Mouse (Mus musculus) heart, embryonic 13.5 days (tissue): ENCODE measurements around the gene Lrrc72. TPM values are rescaled to one million over a fixed set of nuclear protein-coding genes. Genes with fewer than 3 reads are reported as not detected.

Source experiments
- ATAC-seq: fragments of 200-750 bp; cut with Nextera tagmentation; 2 replicates; pipeline ENCODE4 v1.8.0; 2017; ENCODE audit warnings: moderate TSS enrichment; ENCODE audit not compliant: insufficient number of reproducible peaks, low FRiP score, low TSS enrichment; ENCODE audit errors: extremely low read depth
- H3K27ac ChIP-seq: fragments of 300-500 bp; sonication (generic); replicated peaks from 2 replicates; pipeline ENCODE4 v1.5.1; 2015; ENCODE audit warnings: moderate library complexity, mild to moderate bottlenecking, inconsistent platforms
- H3K27me3 ChIP-seq: fragments of 300-500 bp; sonication (generic); replicated peaks from 2 replicates; pipeline ENCODE4 v1.6.1; 2015; ENCODE audit warnings: mild to moderate bottlenecking, inconsistent platforms
- H3K36me3 ChIP-seq: fragments of 300-500 bp; sonication (generic); 2 replicates; pipeline ENCODE4 v1.6.1; 2015; ENCODE audit warnings: mild to moderate bottlenecking, inconsistent platforms
- H3K4me1 ChIP-seq: fragments of 300-500 bp; sonication (generic); 2 replicates; pipeline ENCODE4 v1.6.1; 2015; ENCODE audit warnings: inconsistent platforms
- H3K4me2 ChIP-seq: fragments of 300-500 bp; sonication (generic); 2 replicates; pipeline ENCODE4 v1.6.1; 2015; ENCODE audit warnings: inconsistent platforms, mild to moderate bottlenecking, moderate library complexity
- H3K4me3 ChIP-seq: fragments of 300-500 bp; sonication (generic); 2 replicates; pipeline ENCODE4 v1.5.1; 2015; ENCODE audit warnings: moderate library complexity, mild to moderate bottlenecking, inconsistent platforms
- H3K9ac ChIP-seq: fragments of 300-500 bp; sonication (generic); 2 replicates; pipeline ENCODE4 v1.6.1; 2015; ENCODE audit warnings: inconsistent platforms, mild to moderate bottlenecking, moderate library complexity
- H3K9me3 ChIP-seq: fragments of 300-500 bp; sonication (generic); 2 replicates; pipeline ENCODE4 v1.6.1; 2016; ENCODE audit warnings: inconsistent platforms
- WGBS: fragments of 180-500 bp; shearing (Covaris S2); methylation state at CpG from one replicate; pipeline ENCODE4 v1.1.7; 2015; ENCODE audit warnings: mixed read lengths; 5-methylcytosine and 5-hydroxymethylcytosine counted together
- polyA plus RNA-seq: library from polyadenylated mRNA; unstranded; fragments of >200 nt; fragmentation: Nextera tagmentation; extraction: Ambion mirVana; gene quantifications from 2 replicates; pipeline ENCODE4 v1.2.1, GENCODE M21; 2015

Lrrc72 gene
- not detected in 2 replicates for polyA plus RNA-seq

DNA sequence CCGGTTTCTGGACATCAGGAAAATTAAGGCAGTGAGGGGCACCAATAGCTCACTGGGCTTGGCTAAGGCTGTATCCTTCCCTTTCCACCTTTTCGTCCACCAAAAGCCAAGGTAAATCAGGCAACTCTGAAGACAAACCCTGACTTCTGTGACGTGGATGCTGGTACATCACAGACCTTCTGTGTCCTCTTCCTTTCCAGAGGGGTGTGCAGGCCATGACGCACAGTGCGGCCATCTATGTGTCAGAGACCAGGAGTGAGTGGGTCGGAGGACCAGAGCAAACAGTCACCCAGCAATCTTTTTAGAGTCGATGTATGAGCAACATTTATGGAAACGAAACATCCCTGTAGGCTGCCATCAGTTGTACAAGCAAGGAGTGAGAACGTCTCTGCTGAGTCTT, at the start of gene Lrrc72:
Lrrc72 (minus strand) TSS at position 101 of the 400 bp plus-strand sequence.
- no peaks in the 10 kb centered on the region for H3K36me3 ChIP-seq
- H3K9ac ChIP-seq = no peak within 1 kb of the TSS
- H3K4me3 ChIP-seq = no peak within 1 kb of the TSS
- no peak within 1 kb of the TSS for H3K27ac ChIP-seq
- H3K27me3 ChIP-seq = no peaks in the 10 kb centered on the region
- H3K4me2 ChIP-seq = no peak within 1 kb of the TSS
- no peak for ATAC-seq
- no peaks in the 10 kb centered on the region for H3K9me3 ChIP-seq
- WGBS = 78% methylated on average over 9 of the region's 9 CpGs
- H3K4me1 ChIP-seq = peaks cover 3% of the 10 kb centered on the region; the same call in 1 of the 2 replicates

DNA sequence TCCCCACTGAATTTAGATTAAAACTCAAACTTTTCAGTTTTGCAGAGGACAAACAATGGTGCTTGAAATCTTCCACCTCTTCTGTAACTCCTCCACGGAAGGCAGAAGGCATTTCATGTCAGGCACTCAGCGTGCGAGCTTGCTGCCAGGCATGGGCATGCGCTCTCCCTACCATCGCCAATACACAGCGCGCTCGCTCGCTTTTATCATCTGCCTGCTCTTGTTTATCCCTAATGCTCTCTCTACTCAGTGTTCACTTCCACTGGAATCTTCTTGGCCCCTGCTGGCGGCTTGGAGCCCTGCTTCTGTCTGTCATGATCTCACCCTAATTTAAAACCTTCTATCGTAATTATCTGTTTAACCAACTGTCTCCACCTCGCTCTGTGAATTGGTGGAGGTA, 49.1 kb upstream of the Lrrc72 start:
- Histone ChIP-seq H3K4me3 (no peak overlapping the region), H3K4me2 (no peak overlapping the region), H3K27ac (no peak overlapping the region), H3K4me1 (no peaks in the 10 kb centered on the region), H3K9me3 (no peaks in the 10 kb centered on the region), H3K36me3 (no peaks in the 10 kb centered on the region), H3K9ac (no peak overlapping the region), H3K27me3 (no peaks in the 10 kb centered on the region)
- WGBS = 68% methylated on average over 12 of the region's 12 CpGs
- no peak for ATAC-seq

DNA sequence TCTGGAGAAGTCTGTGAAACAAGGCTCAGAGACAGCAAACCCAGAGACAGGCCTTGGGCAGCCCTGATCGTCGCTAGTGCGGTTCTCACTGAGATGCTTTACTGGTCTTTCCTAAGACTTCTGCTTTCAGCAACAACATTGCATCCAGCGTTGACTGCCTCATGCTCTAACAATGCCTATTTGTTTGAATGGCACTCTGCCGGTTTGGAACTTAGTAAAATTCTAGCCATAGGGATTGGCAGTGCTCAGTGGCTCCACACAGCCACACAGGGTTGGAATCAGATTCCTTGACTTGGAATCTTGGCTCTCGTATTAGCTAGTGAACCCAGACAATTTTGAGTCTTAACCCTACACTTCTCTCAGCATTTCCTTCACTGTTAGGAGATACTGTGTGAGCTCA, 38.1 kb upstream of the Lrrc72 start:
- no peak for ATAC-seq
- H3K27me3 ChIP-seq = no peaks in the 10 kb centered on the region
- no peak overlapping the region for H3K9ac ChIP-seq
- no peak overlapping the region for H3K27ac ChIP-seq
- no peaks in the 10 kb centered on the region for H3K36me3 ChIP-seq
- no peaks in the 10 kb centered on the region for H3K9me3 ChIP-seq
- H3K4me1 ChIP-seq = no peaks in the 10 kb centered on the region
- no peak overlapping the region for H3K4me3 ChIP-seq
- WGBS = 78% methylated on average over 6 of the region's 6 CpGs
- no peak overlapping the region for H3K4me2 ChIP-seq

DNA sequence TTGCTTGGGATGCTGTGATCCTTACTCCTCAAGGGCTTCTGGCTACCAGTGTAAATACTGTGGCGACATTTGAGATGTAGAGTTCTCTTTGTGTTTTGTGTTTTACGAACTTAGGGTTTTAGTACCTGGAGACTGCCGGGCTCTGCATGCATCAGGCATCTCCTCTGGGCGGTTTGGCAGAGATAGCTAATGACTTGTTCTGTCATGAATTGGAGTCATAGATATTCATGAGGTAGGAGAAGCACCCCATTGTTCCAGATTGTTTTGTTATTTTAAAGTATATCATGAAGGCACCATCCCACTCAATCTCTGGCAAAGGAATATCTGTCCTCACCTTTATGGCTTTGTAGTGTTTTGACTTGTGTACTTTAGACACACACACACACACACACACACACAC, 37.3 kb upstream of the Lrrc72 start:
- no peaks in the 10 kb centered on the region for H3K36me3 ChIP-seq
- no peak for ATAC-seq

DNA sequence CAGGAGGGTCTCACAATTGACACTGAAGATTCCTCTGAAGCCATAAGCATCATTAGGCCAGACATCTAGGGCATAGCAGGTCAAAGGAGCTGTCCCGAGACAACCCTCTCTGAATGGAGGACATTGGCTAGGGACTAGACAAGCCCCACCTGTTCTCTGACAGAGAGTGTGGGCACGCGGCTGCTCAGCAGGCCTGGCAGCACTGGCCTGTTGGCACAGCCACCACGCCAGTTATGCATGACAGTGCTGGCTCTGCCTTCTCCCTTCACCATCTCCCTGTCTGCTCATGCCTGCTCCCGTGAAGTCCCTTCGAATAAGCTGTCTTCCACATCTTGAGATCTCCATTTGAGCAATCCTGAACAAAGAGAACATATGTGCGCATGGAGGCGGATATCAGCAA, 36.4 kb upstream of the Lrrc72 start:
- Histone ChIP-seq H3K27me3 (no peaks in the 10 kb centered on the region), H3K4me2 (no peak overlapping the region), H3K4me1 (no peaks in the 10 kb centered on the region), H3K9ac (no peak overlapping the region), H3K4me3 (no peak overlapping the region), H3K9me3 (no peaks in the 10 kb centered on the region), H3K27ac (no peak overlapping the region), H3K36me3 (no peaks in the 10 kb centered on the region)
- no peak for ATAC-seq
- WGBS = 84% methylated on average over 8 of the region's 8 CpGs

More for the DNA sequence above, 37.3 kb upstream of the Lrrc72 start:
- Histone ChIP-seq H3K4me3 (no peak overlapping the region), H3K4me1 (no peaks in the 10 kb centered on the region), H3K27me3 (no peaks in the 10 kb centered on the region), H3K9ac (no peak overlapping the region), H3K4me2 (no peak overlapping the region), H3K9me3 (no peaks in the 10 kb centered on the region), H3K27ac (no peak overlapping the region)
- WGBS = 74% methylated on average over 4 of the region's 4 CpGs

DNA sequence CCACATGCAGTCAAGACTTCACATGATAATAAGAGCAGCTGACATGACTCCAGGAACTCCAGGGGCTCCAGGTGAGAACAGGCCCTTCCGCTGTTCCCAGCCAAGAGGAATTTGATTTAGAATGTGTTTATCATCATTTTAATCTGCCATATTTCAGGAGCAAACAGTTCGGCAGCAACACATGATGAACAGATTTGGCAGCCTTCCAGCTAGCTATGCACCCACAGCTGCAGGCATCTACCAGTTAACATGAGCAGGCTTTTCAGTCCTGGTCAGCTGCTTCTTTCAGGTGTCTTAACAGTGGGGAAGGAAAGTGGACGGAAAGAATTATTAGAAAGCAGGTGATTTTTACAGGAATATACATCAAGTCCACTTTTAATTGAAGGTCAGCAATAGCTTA, 21.6 kb upstream of the Lrrc72 start:
- Histone ChIP-seq H3K36me3 (no peaks in the 10 kb centered on the region), H3K9ac (no peak overlapping the region), H3K9me3 (no peaks in the 10 kb centered on the region), H3K4me3 (no peak overlapping the region), H3K27ac (no peak overlapping the region), H3K4me1 (no peaks in the 10 kb centered on the region), H3K4me2 (no peak overlapping the region), H3K27me3 (no peaks in the 10 kb centered on the region)
- 66% methylated on average over 3 of the region's 3 CpGs for WGBS
- ATAC-seq = no peak

DNA sequence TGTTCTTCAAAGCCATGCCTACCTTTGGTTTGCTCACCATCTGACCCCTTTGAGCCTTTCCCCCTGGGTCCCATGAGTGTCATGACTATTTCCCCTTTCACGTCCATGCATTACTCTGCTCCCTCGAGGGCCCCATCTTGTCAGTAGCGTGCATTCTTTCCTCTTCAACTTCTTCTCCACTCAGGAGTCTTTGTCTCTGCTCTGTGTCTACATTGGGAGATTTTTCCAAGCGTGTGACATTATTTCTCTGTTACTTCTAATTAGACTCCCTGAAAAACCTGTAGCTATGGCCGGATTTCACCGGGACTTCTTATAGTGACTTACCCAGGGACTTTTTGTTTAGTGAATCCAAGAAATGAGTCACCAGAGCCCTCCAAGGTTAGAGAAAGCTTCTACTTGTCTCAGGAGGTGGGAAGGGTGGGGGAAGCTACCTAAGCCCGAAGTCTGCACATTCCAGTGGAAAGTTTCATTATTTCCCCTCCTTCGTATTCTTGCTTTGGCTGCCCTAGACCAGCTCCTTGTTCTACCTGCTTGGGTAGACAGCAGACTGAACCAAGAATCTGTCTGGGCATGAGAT, 14.6 kb upstream of the Lrrc72 start:
- Histone ChIP-seq H3K4me2 (no peak overlapping the region), H3K4me1 (no peaks in the 10 kb centered on the region), H3K27ac (no peak overlapping the region), H3K36me3 (no peaks in the 10 kb centered on the region), H3K9ac (no peak overlapping the region), H3K27me3 (no peaks in the 10 kb centered on the region), H3K9me3 (no peaks in the 10 kb centered on the region), H3K4me3 (no peak overlapping the region)
- ATAC-seq = no peak
- 77% methylated on average over 8 of the region's 8 CpGs for WGBS

DNA sequence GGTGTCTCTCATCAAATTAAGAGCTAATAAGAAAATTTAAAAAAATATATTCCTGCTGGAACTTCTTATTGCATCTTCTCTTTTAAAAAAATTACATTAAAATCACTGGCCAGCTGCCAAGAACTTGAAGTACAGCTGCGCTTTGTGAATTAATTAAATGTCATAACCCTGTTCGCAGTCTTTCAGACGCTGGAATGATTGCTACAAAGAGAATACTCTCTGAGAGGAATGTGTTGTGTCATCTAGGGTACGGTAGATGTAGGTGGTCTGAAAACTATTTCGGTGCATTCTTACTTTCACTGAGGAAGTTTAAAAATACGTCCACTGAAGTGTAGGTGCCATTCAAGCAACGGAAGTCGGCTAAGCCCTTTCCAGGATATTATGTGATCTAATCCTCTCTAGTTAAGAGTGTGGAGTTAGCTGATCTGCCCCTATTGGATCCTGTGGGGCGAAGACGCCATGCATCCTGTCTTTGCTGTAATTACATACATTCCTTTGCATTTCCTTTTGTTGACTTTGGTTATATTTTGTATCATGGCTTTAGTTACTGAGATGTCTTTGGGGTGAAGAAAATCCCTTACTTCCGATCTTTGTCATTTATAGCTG, 9.0 kb upstream of the Lrrc72 start:
- H3K9ac ChIP-seq = no peak overlapping the region
- 58% methylated on average over 11 of the region's 11 CpGs for WGBS
- no peak overlapping the region for H3K27ac ChIP-seq

DNA sequence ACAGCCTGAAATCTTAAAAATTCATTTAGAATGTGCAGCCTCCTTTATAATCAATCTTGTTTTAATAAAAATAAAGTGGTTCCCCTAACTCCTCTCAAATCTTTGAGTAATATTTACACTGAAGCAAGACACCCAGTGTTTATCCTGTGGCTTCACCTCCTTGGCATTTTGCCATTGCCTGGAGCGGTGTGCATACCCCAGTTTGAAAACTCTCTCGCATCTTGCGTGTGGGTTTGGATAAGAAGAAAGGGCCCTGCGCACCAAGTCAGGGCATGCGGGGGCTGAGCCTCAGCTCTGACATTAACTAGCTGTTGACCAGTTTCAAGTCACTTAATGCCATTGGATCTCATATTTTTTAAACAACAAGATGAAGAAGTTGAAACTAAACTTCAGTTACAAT, 2.2 kb upstream of the Lrrc72 start:
- Histone ChIP-seq H3K9ac (no peak overlapping the region), H3K4me2 (no peak overlapping the region), H3K4me1 (peaks cover 3% of the 10 kb centered on the region; the same call in 1 of the 2 replicates), H3K9me3 (no peaks in the 10 kb centered on the region), H3K27me3 (no peaks in the 10 kb centered on the region), H3K36me3 (no peaks in the 10 kb centered on the region), H3K27ac (no peak overlapping the region), H3K4me3 (no peak overlapping the region)
- no peak for ATAC-seq
- 23% methylated on average over 5 of the region's 5 CpGs for WGBS

More for the DNA sequence above, 9.0 kb upstream of the Lrrc72 start:
- Histone ChIP-seq H3K4me2 (no peak overlapping the region), H3K27me3 (no peaks in the 10 kb centered on the region), H3K36me3 (no peaks in the 10 kb centered on the region), H3K4me3 (no peak overlapping the region), H3K4me1 (no peaks in the 10 kb centered on the region), H3K9me3 (no peaks in the 10 kb centered on the region)
- no peak for ATAC-seq

DNA sequence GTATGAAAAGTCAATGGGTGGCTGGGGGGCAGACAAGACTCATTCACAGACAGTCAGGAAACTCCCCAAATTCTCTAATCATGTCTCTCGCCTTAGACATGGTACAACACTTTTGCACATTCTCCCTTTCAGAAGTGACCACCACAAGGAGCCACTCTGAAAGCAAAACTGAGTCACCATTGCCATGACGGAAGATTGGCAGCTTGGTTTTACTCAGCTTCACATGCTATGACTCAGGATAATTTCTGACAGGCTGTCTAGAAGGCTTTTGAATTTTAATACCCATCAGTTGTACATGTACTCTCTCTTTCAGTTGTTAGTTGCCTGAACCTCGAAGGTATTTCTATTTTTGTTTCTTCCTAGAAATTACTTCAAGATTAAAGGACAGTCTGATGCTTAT, 12.0 kb downstream of the Lrrc72 start:
- no peak overlapping the region for H3K27ac ChIP-seq
- no peak overlapping the region for H3K9ac ChIP-seq
- H3K27me3 ChIP-seq = no peaks in the 10 kb centered on the region
- H3K36me3 ChIP-seq = no peaks in the 10 kb centered on the region
- WGBS = 74% methylated on average over 3 of the region's 3 CpGs
- no peak overlapping the region for H3K4me2 ChIP-seq
- H3K4me1 ChIP-seq = no peaks in the 10 kb centered on the region
- ATAC-seq = no peak
- no peak overlapping the region for H3K4me3 ChIP-seq
- H3K9me3 ChIP-seq = no peaks in the 10 kb centered on the region

DNA sequence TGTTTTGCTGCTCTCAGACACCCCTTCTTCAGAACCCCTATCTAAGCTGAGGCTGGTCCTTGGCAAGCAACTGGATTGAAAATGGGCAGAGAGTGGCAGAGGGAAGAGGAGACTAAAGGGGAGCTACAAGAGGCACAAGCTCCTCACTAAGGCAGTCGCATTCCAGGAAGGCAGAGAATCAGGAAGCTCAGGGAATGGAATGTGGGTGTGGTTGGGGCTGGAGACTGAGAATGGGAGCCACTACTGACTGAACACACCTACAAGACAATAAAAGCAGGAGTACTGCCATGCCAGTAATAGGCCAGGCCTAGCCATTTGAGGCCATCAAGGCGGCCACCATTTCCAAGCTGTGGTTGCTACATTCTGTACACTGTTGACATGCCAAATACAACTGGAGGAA, 21.8 kb downstream of the Lrrc72 start:
- Histone ChIP-seq H3K36me3 (no peaks in the 10 kb centered on the region), H3K9ac (no peak overlapping the region), H3K9me3 (peaks cover 10% of the 10 kb centered on the region; the same call in 1 of the 2 replicates), H3K4me3 (no peak overlapping the region), H3K27ac (no peak overlapping the region), H3K4me1 (no peaks in the 10 kb centered on the region), H3K27me3 (no peaks in the 10 kb centered on the region), H3K4me2 (no peak overlapping the region)
- 70% methylated on average over 2 of the region's 2 CpGs for WGBS
- no peak for ATAC-seq

DNA sequence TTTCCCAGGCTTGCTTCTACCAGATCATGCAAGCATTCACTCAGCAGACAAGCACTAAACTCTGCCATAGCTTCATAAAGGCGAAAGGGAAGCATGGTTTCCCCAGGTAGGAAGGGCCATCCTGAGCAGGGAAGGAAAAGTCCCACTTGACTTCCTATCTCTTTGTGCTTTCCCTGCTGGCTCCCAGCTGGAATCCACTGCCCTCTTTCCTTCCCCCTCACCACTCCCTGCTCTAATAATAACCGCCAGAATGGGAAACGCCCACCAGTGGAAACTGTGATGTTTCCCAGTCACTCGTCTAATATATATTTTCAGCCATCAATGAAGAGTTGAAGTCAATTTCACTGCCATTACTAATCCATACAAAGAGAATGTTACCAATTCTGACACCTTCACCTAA, 28.8 kb downstream of the Lrrc72 start:
- Histone ChIP-seq H3K4me2 (no peak overlapping the region), H3K27ac (no peak overlapping the region), H3K4me3 (no peak overlapping the region), H3K27me3 (no peaks in the 10 kb centered on the region), H3K36me3 (no peaks in the 10 kb centered on the region), H3K4me1 (peaks cover 8% of the 10 kb centered on the region), H3K9ac (no peak overlapping the region), H3K9me3 (no peaks in the 10 kb centered on the region)
- no peak for ATAC-seq
- 28% methylated on average over 4 of the region's 4 CpGs for WGBS
